Mouse (Mus musculus): ENCODE data around the gene B4galnt2. TPM values are rescaled to one million over a fixed set of nuclear protein-coding genes. Genes with fewer than 3 reads are reported as not detected.

Gene B4galnt2
- total and polyA plus RNA-seq, 3 experiments, result 0.15 to 4.5 TPM; not detected in 1

GRCm38 (mm10) chr11:95844935-95845334, 69.8 kb downstream of the B4galnt2 start:
- H3K27ac ChIP-seq (ENCODE audit: control insufficient read depth, low read depth, low read length), result no peak overlapping the region

GRCm38 (mm10) chr11:95843421-95843950, 71.2 kb downstream of the B4galnt2 start:
- Histone ChIP-seq H3K27ac (ENCODE audit: control insufficient read depth, low read depth, low read length) (no peak overlapping the region), H3K36me3 (ENCODE audit: control insufficient read depth in 1 of 2, insufficient read depth in 2 of 2, low read length in 2 of 2) (peaks cover 0 to 10% of the 10 kb centered on the region in 2 experiments; a peak in 2 of 4 replicates), H3K79me2 (ENCODE audit: control insufficient read depth, insufficient read depth, low read length, poor library complexity) (no peaks in the 10 kb centered on the region; the same call in 1 of the 2 replicates), H3K9ac (ENCODE audit: control insufficient read depth, low read depth, low read length, poor library complexity, severe bottlenecking) (no peak overlapping the region), H3K4me3 (ENCODE audit: control insufficient read depth in 1 of 2, insufficient read depth in 1 of 2, low read depth in 2 of 2, low read length in 2 of 2) (no peak overlapping the region), H3K9me3 (replicated peaks; ENCODE audit: insufficient read depth, low read length) (no peaks in the 10 kb centered on the region), H3K4me1 (ENCODE audit: control insufficient read depth in 1 of 2, insufficient read depth in 2 of 2, low read length in 2 of 2) (peaks cover 6 to 32% of the 10 kb centered on the region in 2 experiments), H3K27me3 (ENCODE audit: control insufficient read depth in 1 of 2, insufficient read depth in 2 of 2, low read length in 2 of 2) (no peaks in the 10 kb centered on the region)
- TF ChIP-seq RCOR1 (IDR thresholded peaks at IDR 0.05; ENCODE audit: low read depth, low read length), result no peak
- TF ChIP-seq USF2 (IDR thresholded peaks at IDR 0.05; ENCODE audit: borderline replicate concordance in 1 of 2, insufficient read depth in 1 of 2, low read depth in 1 of 2, low read length in 2 of 2), result no peak
- no peak for TF ChIP-seq GATA1 (IDR thresholded peaks at IDR 0.05; ENCODE audit: low read depth, low read length)
- no peak for TF ChIP-seq NELFE (IDR thresholded peaks at IDR 0.05; ENCODE audit: low read depth, low read length)
- TF ChIP-seq POLR2AphosphoS5 (IDR thresholded peaks at IDR 0.05; ENCODE audit: borderline replicate concordance, low read depth, low read length), result no peak
- no peak for DNase-seq (ENCODE audit: low read depth, low spot score)

More at GRCm38 (mm10) chr11:95844935-95845334, 69.8 kb downstream of the B4galnt2 start:
- DNase-seq (ENCODE audit: low read depth, low spot score), result peak; percentile 23
- no peak overlapping the region for H3K4me3 ChIP-seq (ENCODE audit: control insufficient read depth in 1 of 2, insufficient read depth in 1 of 2, low read depth in 2 of 2, low read length in 2 of 2)
- peaks cover 6 to 32% of the 10 kb centered on the region in 2 experiments for H3K4me1 ChIP-seq (ENCODE audit: control insufficient read depth in 1 of 2, insufficient read depth in 2 of 2, low read length in 2 of 2)
- H3K79me2 ChIP-seq (ENCODE audit: control insufficient read depth, insufficient read depth, low read length, poor library complexity), result no peaks in the 10 kb centered on the region; the same call in 1 of the 2 replicates
- no peak overlapping the region for H3K9ac ChIP-seq (ENCODE audit: control insufficient read depth, low read depth, low read length, poor library complexity, severe bottlenecking)
- peaks cover 0 to 10% of the 10 kb centered on the region in 2 experiments; a peak in 2 of 4 replicates for H3K36me3 ChIP-seq (ENCODE audit: control insufficient read depth in 1 of 2, insufficient read depth in 2 of 2, low read length in 2 of 2)
- no peaks in the 10 kb centered on the region for H3K27me3 ChIP-seq (ENCODE audit: control insufficient read depth in 1 of 2, insufficient read depth in 2 of 2, low read length in 2 of 2)
- TF ChIP-seq TAL1 (IDR thresholded peaks at IDR 0.05; ENCODE audit: low read length), result no peak
- TF ChIP-seq GATA1 (IDR thresholded peaks at IDR 0.05; ENCODE audit: low read depth, low read length), result no peak
- TF ChIP-seq USF2 (IDR thresholded peaks at IDR 0.05; ENCODE audit: borderline replicate concordance in 1 of 2, insufficient read depth in 1 of 2, low read depth in 1 of 2, low read length in 2 of 2), result 0 out of 4 replicates have a peak, but pooled peaks of 1 of the 2 experiments have one; percentile 32
- peak; percentile 86 for TF ChIP-seq USF1 (IDR thresholded peaks at IDR 0.05; ENCODE audit: low read depth, low read length)
- H3K9me3 ChIP-seq (replicated peaks; ENCODE audit: insufficient read depth, low read length), result no peaks in the 10 kb centered on the region

- peak overlapping the region; percentile 52; the same call in 1 of the 2 replicates for H3K9ac ChIP-seq (ENCODE audit: control insufficient read depth, low read depth, low read length, poor library complexity, severe bottlenecking)
- peak; percentile 81 for DNase-seq (ENCODE audit: low read depth, low spot score)
- peak overlapping the region; percentile 30 to 31 for H3K4me3 ChIP-seq (ENCODE audit: control insufficient read depth in 1 of 2, insufficient read depth in 1 of 2, low read depth in 2 of 2, low read length in 2 of 2)
- peaks cover 0 to 13% of the 10 kb centered on the region in 2 experiments; a peak in 2 of 4 replicates for H3K36me3 ChIP-seq (ENCODE audit: control insufficient read depth in 1 of 2, insufficient read depth in 2 of 2, low read length in 2 of 2)
- H3K27ac ChIP-seq (ENCODE audit: control insufficient read depth, low read depth, low read length), result 0 out of 2 replicates have a peak overlapping the region, but pooled peaks have one; percentile 2
- no peaks in the 10 kb centered on the region; the same call in 1 of the 2 replicates for H3K79me2 ChIP-seq (ENCODE audit: control insufficient read depth, insufficient read depth, low read length, poor library complexity)
- H3K9me3 ChIP-seq (replicated peaks; ENCODE audit: insufficient read depth, low read length), result no peaks in the 10 kb centered on the region
- no peaks in the 10 kb centered on the region for H3K27me3 ChIP-seq (ENCODE audit: control insufficient read depth in 1 of 2, insufficient read depth in 2 of 2, low read length in 2 of 2)
- H3K4me1 ChIP-seq (ENCODE audit: control insufficient read depth in 1 of 2, insufficient read depth in 2 of 2, low read length in 2 of 2), result peaks cover 8 to 38% of the 10 kb centered on the region in 2 experiments
- TF ChIP-seq USF2 (IDR thresholded peaks at IDR 0.05; ENCODE audit: borderline replicate concordance in 1 of 2, insufficient read depth in 1 of 2, low read depth in 1 of 2, low read length in 2 of 2), result no peak
- 0 out of 2 replicates have a peak, but pooled peaks have one; percentile 36 for TF ChIP-seq ZKSCAN1 (IDR thresholded peaks at IDR 0.05; ENCODE audit: low read depth, low read length)
- TF ChIP-seq EP300 (IDR thresholded peaks at IDR 0.05; ENCODE audit: low read depth in 1 of 2, low read length in 2 of 2), result peak in 1 of 2 experiments; percentile 25; a peak in 1 of 4 replicates
- 0 out of 2 replicates have a peak, but pooled peaks have one; percentile 6 for TF ChIP-seq SIN3A (IDR thresholded peaks at IDR 0.05; ENCODE audit: low read length)
- 0 out of 2 replicates have a peak, but pooled peaks have one; percentile 39 for TF ChIP-seq MYC (IDR thresholded peaks at IDR 0.05; ENCODE audit: low read depth, low read length)
- TF ChIP-seq NRF1 (IDR thresholded peaks at IDR 0.05; ENCODE audit: insufficient read depth, low read depth, low read length, poor library complexity, severe bottlenecking), result no peak
- TF ChIP-seq USF1 (IDR thresholded peaks at IDR 0.05; ENCODE audit: low read depth, low read length), result peak; percentile 54
These were observed 71.7 kb downstream of the B4galnt2 start for GRCm38 (mm10) chr11:95842953-95843352.

Data from MEL (cell line).